Mouse (Mus musculus): ENCODE results near the gene Dhx9. TPM values are rescaled to one million over a fixed set of nuclear protein-coding genes. Genes with fewer than 3 reads are reported as not detected.
"Not testable (repeated sequence)": the region's sequence is repeated elsewhere in the genome, so short reads cannot be mapped to it uniquely, and the experiment has no call there.

Gene Dhx9
- 8.5 and 9.0 TPM in 2 replicates for polyA plus RNA-seq (2015; fragmentation: Nextera tagmentation; extraction: Ambion mirVana)

DNA sequence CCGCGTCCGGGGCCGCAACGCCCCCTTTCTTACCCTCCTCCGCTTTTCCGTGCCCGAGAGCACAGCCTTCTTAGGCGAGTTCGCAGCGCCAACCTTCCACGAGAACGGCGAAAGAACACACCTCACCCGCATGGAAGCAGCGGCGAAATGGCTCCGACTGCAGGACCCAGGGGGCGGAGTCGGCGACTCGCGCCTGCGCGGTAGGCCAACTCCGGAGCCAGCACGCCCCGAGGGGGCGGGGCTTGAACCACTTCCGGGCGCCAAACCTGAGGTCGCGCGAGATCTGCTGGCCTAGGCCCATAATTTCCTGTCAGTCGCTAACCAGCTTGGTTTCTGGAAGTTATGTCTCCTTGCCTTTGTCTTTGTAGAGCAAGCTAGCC is at the start of gene Dhx9:
Dhx9 (minus strand) TSS at position 161 of the 380 bp plus-strand sequence.
- H3K4me2 ChIP-seq (ENCODE audit: low read depth, low read length): peak within 1 kb of the TSS; percentile 84
- peak; percentile 88 for ATAC-seq (ENCODE audit: low read depth)
- H3K4me1 ChIP-seq (ENCODE audit: control insufficient read depth, low read depth, low read length): peaks cover 16% of the 10 kb centered on the region
- peak within 1 kb of the TSS; percentile 88 for H3K9ac ChIP-seq (ENCODE audit: low read depth, low read length)
- no peaks in the 10 kb centered on the region for H3K27me3 ChIP-seq (ENCODE audit: control insufficient read depth, insufficient read depth, low read depth, low read length)
- H3K36me3 ChIP-seq (ENCODE audit: control insufficient read depth, insufficient read depth): peaks cover under 1% of the 10 kb centered on the region; the same call in 1 of the 2 replicates
- WGBS (ENCODE audit: insufficient replicate concordance): under 1% methylated on average over 35 of the region's 35 CpGs
- peak within 1 kb of the TSS; percentile 97 for H3K4me3 ChIP-seq (ENCODE audit: low read depth, low read length)
- no peaks in the 10 kb centered on the region for H3K9me3 ChIP-seq (replicated peaks; ENCODE audit: control insufficient read depth, low read length)
- H3K27ac ChIP-seq (ENCODE audit: low read length): peak within 1 kb of the TSS; percentile 76

GRCm38 (mm10) chr1:153535611-153536010 is 48.2 kb upstream of the Dhx9 start:
- Histone ChIP-seq H3K27me3 (ENCODE audit: control insufficient read depth, insufficient read depth, low read depth, low read length) (no peaks in the 10 kb centered on the region), H3K9ac (ENCODE audit: low read depth, low read length) (no peak overlapping the region), H3K4me1 (ENCODE audit: control insufficient read depth, low read depth, low read length) (no peaks in the 10 kb centered on the region; the same call in 1 of the 2 replicates), H3K4me3 (ENCODE audit: low read depth, low read length) (no peak overlapping the region), H3K4me2 (ENCODE audit: low read depth, low read length) (no peak overlapping the region), H3K27ac (ENCODE audit: low read length) (no peak overlapping the region), H3K36me3 (ENCODE audit: control insufficient read depth, insufficient read depth) (no peaks in the 10 kb centered on the region), H3K9me3 (replicated peaks; ENCODE audit: control insufficient read depth, low read length) (no peaks in the 10 kb centered on the region)
- no peak for ATAC-seq (ENCODE audit: low read depth)
- 70% methylated on average over 9 of the region's 9 CpGs for WGBS (ENCODE audit: insufficient replicate concordance)

GRCm38 (mm10) chr1:153532896-153533295 is 45.4 kb upstream of the Dhx9 start:
- not testable (repeated sequence) for H3K9me3 ChIP-seq (replicated peaks; ENCODE audit: control insufficient read depth, low read length); H3K4me3 ChIP-seq (ENCODE audit: low read depth, low read length); H3K36me3 ChIP-seq (ENCODE audit: control insufficient read depth, insufficient read depth); H3K4me1 ChIP-seq (ENCODE audit: control insufficient read depth, low read depth, low read length); H3K27me3 ChIP-seq (ENCODE audit: control insufficient read depth, insufficient read depth, low read depth, low read length); ATAC-seq (ENCODE audit: low read depth); H3K4me2 ChIP-seq (ENCODE audit: low read depth, low read length); H3K27ac ChIP-seq (ENCODE audit: low read length); H3K9ac ChIP-seq (ENCODE audit: low read depth, low read length)
- 51% methylated on average over 3 of the region's 3 CpGs for WGBS (ENCODE audit: insufficient replicate concordance)

DNA sequence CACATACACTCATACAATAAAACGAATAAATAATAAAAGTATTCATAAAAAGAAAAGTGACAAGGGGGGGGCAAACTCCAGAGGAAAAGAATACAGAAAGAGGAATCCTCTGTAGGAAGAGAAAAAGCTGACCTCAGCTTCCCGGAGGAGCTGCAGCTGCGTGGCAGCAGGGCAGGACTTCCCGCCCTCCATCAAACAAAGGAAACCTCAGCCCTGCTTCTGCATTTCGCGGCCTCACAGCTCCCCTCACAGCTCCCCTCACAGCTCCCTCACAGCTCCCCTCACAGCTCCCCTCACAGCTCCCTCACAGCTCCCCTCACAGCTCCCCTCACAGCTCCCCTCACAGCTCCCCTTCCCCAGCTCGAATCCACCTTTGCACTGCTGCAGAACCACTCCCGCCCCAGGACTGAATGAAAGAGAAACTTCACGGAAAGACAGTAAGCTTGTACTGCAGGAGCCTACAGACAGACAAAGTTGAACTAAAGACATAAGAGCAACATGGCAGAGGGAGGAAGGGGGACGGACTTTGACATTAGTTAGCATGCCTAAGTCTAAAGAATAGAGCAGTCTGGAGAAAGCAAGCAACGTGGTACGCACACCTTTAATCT is 44.9 kb upstream of the Dhx9 start:
- 0 out of 2 replicates have a peak overlapping the region, but pooled peaks have one; percentile 3 for H3K4me3 ChIP-seq (ENCODE audit: low read depth, low read length)
- H3K9me3 ChIP-seq (replicated peaks; ENCODE audit: control insufficient read depth, low read length): no peaks in the 10 kb centered on the region
- no peaks in the 10 kb centered on the region; the same call in 1 of the 2 replicates for H3K4me1 ChIP-seq (ENCODE audit: control insufficient read depth, low read depth, low read length)
- 10% methylated on average over 12 of the region's 12 CpGs for WGBS (ENCODE audit: insufficient replicate concordance)
- H3K9ac ChIP-seq (ENCODE audit: low read depth, low read length): no peak overlapping the region
- no peak for ATAC-seq (ENCODE audit: low read depth)
- no peak overlapping the region for H3K27ac ChIP-seq (ENCODE audit: low read length)
- H3K4me2 ChIP-seq (ENCODE audit: low read depth, low read length): peak overlapping the region; percentile 27; the same call in 1 of the 2 replicates
- H3K36me3 ChIP-seq (ENCODE audit: control insufficient read depth, insufficient read depth): no peaks in the 10 kb centered on the region
- H3K27me3 ChIP-seq (ENCODE audit: control insufficient read depth, insufficient read depth, low read depth, low read length): no peaks in the 10 kb centered on the region

GRCm38 (mm10) chr1:153531677-153532233 is 44.3 kb upstream of the Dhx9 start:
- WGBS (ENCODE audit: insufficient replicate concordance): 29% methylated on average over 9 of the region's 9 CpGs
- H3K36me3 ChIP-seq (ENCODE audit: control insufficient read depth, insufficient read depth): no peaks in the 10 kb centered on the region
- peak overlapping the region; percentile 27; the same call in 1 of the 2 replicates for H3K4me2 ChIP-seq (ENCODE audit: low read depth, low read length)
- ATAC-seq (ENCODE audit: low read depth): no peak
- no peak overlapping the region for H3K27ac ChIP-seq (ENCODE audit: low read length)
- H3K9me3 ChIP-seq (replicated peaks; ENCODE audit: control insufficient read depth, low read length): no peaks in the 10 kb centered on the region
- no peaks in the 10 kb centered on the region; the same call in 1 of the 2 replicates for H3K4me1 ChIP-seq (ENCODE audit: control insufficient read depth, low read depth, low read length)
- H3K4me3 ChIP-seq (ENCODE audit: low read depth, low read length): no peak overlapping the region
- H3K27me3 ChIP-seq (ENCODE audit: control insufficient read depth, insufficient read depth, low read depth, low read length): no peaks in the 10 kb centered on the region
- no peak overlapping the region for H3K9ac ChIP-seq (ENCODE audit: low read depth, low read length)

DNA sequence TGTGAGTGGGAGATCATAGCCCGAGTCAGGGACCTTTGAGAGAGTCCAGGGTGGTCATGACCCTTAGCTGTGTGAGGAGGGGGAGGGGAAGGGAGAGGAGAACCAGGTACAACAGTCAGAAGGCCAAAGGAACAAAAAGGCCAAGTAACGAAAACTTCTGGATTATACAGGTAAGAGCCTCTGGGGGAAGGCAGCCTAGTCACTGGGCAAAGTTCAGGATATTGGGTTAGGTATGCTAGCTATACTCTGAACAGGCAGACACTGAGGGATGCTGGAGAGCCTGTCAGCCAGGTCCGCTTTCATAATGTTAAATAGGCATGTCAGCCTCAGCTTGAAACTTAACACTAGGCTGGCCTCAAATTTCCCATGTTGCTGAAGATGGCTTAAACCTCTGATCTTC is 34.7 kb upstream of the Dhx9 start:
- H3K9ac ChIP-seq (ENCODE audit: low read depth, low read length): no peak overlapping the region
- H3K27ac ChIP-seq (ENCODE audit: low read length): no peak overlapping the region
- no peaks in the 10 kb centered on the region for H3K4me1 ChIP-seq (ENCODE audit: control insufficient read depth, low read depth, low read length)
- no peaks in the 10 kb centered on the region for H3K36me3 ChIP-seq (ENCODE audit: control insufficient read depth, insufficient read depth)
- H3K9me3 ChIP-seq (replicated peaks; ENCODE audit: control insufficient read depth, low read length): no peaks in the 10 kb centered on the region
- no peak for ATAC-seq (ENCODE audit: low read depth)
- WGBS (ENCODE audit: insufficient replicate concordance): 35% methylated on average over 3 of the region's 3 CpGs
- H3K4me2 ChIP-seq (ENCODE audit: low read depth, low read length): no peak overlapping the region
- no peak overlapping the region for H3K4me3 ChIP-seq (ENCODE audit: low read depth, low read length)
- no peaks in the 10 kb centered on the region for H3K27me3 ChIP-seq (ENCODE audit: control insufficient read depth, insufficient read depth, low read depth, low read length)

- WGBS (ENCODE audit: insufficient replicate concordance): 66% methylated on average over 12 of the region's 12 CpGs
- Histone ChIP-seq H3K9me3 (replicated peaks; ENCODE audit: control insufficient read depth, low read length) (no peaks in the 10 kb centered on the region), H3K36me3 (ENCODE audit: control insufficient read depth, insufficient read depth) (no peaks in the 10 kb centered on the region), H3K4me1 (ENCODE audit: control insufficient read depth, low read depth, low read length) (no peaks in the 10 kb centered on the region; the same call in 1 of the 2 replicates), H3K4me3 (ENCODE audit: low read depth, low read length) (no peak overlapping the region), H3K27me3 (ENCODE audit: control insufficient read depth, insufficient read depth, low read depth, low read length) (no peaks in the 10 kb centered on the region), H3K27ac (ENCODE audit: low read length) (no peak overlapping the region), H3K9ac (ENCODE audit: low read depth, low read length) (no peak overlapping the region), H3K4me2 (ENCODE audit: low read depth, low read length) (no peak overlapping the region)
- ATAC-seq (ENCODE audit: low read depth): no peak
Measured at GRCm38 (mm10) chr1:153515368-153515767, 27.9 kb upstream of the Dhx9 start.

DNA sequence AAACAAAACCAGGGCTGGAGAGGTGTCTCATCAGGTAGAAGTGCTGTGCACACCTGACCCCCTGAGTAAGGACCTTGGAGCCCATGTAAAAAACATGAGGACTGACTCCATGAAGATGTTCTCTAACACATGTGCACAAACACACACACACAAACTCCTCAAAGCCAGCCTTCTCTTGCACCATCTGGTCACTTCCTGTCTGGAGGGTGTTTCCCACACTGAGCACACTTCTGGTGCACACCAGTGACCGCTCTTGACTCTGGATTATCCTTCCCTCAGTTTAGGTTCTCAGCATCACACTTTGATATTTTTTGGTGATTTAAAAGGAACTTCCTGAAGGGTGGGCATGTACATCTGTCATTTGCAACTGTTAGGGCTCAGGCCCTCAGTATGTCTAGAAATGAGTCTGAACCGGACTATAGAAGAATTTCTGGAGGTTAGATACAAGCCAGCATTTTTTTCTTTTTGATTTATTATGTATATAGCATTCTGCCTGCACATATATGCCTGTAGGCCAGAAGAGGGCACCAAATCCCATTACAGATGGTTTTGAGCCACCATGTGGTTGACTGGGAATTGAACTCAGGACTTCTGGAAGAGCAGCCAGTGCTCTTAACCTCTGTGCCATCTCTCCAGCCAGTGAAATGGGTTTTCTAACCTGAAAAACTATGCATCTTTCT is 23.0 kb upstream of the Dhx9 start:
- Histone ChIP-seq H3K27ac (ENCODE audit: low read length) (no peak overlapping the region), H3K4me3 (ENCODE audit: low read depth, low read length) (no peak overlapping the region), H3K4me1 (ENCODE audit: control insufficient read depth, low read depth, low read length) (no peaks in the 10 kb centered on the region; the same call in 1 of the 2 replicates), H3K9me3 (replicated peaks; ENCODE audit: control insufficient read depth, low read length) (no peaks in the 10 kb centered on the region), H3K27me3 (ENCODE audit: control insufficient read depth, insufficient read depth, low read depth, low read length) (no peaks in the 10 kb centered on the region), H3K9ac (ENCODE audit: low read depth, low read length) (no peak overlapping the region), H3K4me2 (ENCODE audit: low read depth, low read length) (no peak overlapping the region), H3K36me3 (ENCODE audit: control insufficient read depth, insufficient read depth) (no peaks in the 10 kb centered on the region)
- ATAC-seq (ENCODE audit: low read depth): no peak
- WGBS (ENCODE audit: insufficient replicate concordance): 39% methylated on average over 2 of the region's 2 CpGs

DNA sequence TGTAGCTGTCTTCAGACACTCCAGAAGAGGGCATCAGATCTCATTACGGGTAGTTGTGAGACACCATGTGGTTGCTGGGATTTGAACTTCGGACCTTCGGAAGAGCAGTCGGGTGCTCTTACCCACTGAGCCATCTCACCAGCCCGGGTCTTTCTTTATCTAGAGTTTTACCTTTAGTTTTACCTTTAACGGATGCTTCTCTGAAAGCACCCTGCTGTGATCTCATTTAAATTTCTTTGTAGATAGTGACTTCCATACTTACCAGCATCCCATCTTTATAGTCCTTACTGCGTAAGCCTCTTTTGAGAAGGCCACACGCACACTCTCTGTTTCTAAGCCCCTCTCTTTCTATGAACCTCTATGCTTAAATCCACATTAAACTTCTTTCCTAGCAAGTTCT is 22.1 kb upstream of the Dhx9 start:
- WGBS (ENCODE audit: insufficient replicate concordance): 66% methylated on average over 8 of the region's 8 CpGs
- ATAC-seq (ENCODE audit: low read depth); H3K27me3 ChIP-seq (ENCODE audit: control insufficient read depth, insufficient read depth, low read depth, low read length); H3K36me3 ChIP-seq (ENCODE audit: control insufficient read depth, insufficient read depth); H3K4me2 ChIP-seq (ENCODE audit: low read depth, low read length); H3K27ac ChIP-seq (ENCODE audit: low read length); H3K4me1 ChIP-seq (ENCODE audit: control insufficient read depth, low read depth, low read length); H3K9me3 ChIP-seq (replicated peaks; ENCODE audit: control insufficient read depth, low read length); H3K4me3 ChIP-seq (ENCODE audit: low read depth, low read length); H3K9ac ChIP-seq (ENCODE audit: low read depth, low read length): not testable (repeated sequence)
